Comparison of ENCODE assay signal across 13 mouse cellular contexts in the genomic region with DNA sequence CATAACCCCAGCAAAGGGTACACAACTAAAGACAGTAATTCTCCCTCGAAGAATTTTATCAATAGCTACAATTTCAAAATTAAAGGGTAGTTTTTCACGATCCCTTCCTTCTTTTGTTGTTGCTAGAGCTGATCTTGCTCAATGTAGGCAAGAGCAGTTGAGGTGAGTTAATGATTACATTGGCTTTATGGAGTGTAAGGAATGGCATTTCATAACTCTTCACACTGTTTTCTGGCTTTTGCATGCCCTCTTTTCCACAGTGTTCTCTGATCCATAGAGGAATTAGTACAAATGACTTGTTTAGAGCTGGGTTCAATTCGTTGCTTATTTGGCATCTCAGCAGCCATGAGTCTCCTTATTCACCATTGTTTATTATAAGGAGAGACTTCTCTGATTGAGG.
"Had no signal": no experiment of that assay in that cellular context is flagged by ENCODE, and none has a peak within 500 bp of the region (broad histone marks: within the 10 kb centered on the region; RNA-seq: fewer than 3 reads in every experiment).

No protein-coding gene starts in this region.

- ATAC-seq: hindbrain, postnatal 0 days had no signal

- H3K27ac ChIP-seq: hindbrain, embryonic 13.5 days; hindbrain, postnatal 0 days; limb, embryonic 15.5 days; liver, embryonic 15.5 days; midbrain, embryonic 10.5 days; neural tube, embryonic 12.5 days had no signal

- DNase-seq: layer of hippocampus, adult 9-11 months; layer of hippocampus, postnatal 36 days; lung, postnatal 4 days; midbrain, embryonic 14.5 days; thymus, adult 18-20 months; thymus, postnatal 14 days had no signal

- H3K36me3 ChIP-seq: hindbrain, embryonic 13.5 days; limb, embryonic 15.5 days; liver, embryonic 15.5 days; midbrain, embryonic 10.5 days; neural tube, embryonic 12.5 days had no signal

- H3K4me2 ChIP-seq: hindbrain, embryonic 13.5 days; limb, embryonic 15.5 days; liver, embryonic 15.5 days; neural tube, embryonic 12.5 days had no signal

- H3K27me3 ChIP-seq: hindbrain, embryonic 13.5 days; limb, embryonic 15.5 days; liver, embryonic 15.5 days; neural tube, embryonic 12.5 days had no signal

- H3K9ac ChIP-seq: hindbrain, embryonic 13.5 days; limb, embryonic 15.5 days; liver, embryonic 15.5 days; neural tube, embryonic 12.5 days had no signal

- H3K9me3 ChIP-seq: hindbrain, embryonic 13.5 days; limb, embryonic 15.5 days; liver, embryonic 15.5 days; midbrain, embryonic 10.5 days; neural tube, embryonic 12.5 days had no signal

- H3K4me1 ChIP-seq: hindbrain, embryonic 13.5 days; limb, embryonic 15.5 days; liver, embryonic 15.5 days; midbrain, embryonic 10.5 days; neural tube, embryonic 12.5 days had no signal

- H3K4me3 ChIP-seq: hindbrain, embryonic 13.5 days; limb, embryonic 15.5 days; liver, embryonic 15.5 days; midbrain, embryonic 10.5 days; myocyte; neural tube, embryonic 12.5 days had no signal
